Mouse (Mus musculus): ENCODE data around the gene Efcab10. TPM values are rescaled to one million over a fixed set of nuclear protein-coding genes. Genes with fewer than 3 reads are reported as not detected.

Gene Efcab10
- polyA plus RNA-seq, 1 experiment from 2014 or later = 2.9 TPM

Other genes with a start within 250 kb of the Efcab10 start
- gene Atxn7l1, start 247.2 kb upstream of the Efcab10 start, polyA plus RNA-seq (2014; fragmentation: Nextera tagmentation; extraction: Ambion mirVana) = 25.8 and 35.1 TPM in 2 replicates
- gene Twistnb, start 34.8 kb downstream of the Efcab10 start, polyA plus RNA-seq (2014; fragmentation: Nextera tagmentation; extraction: Ambion mirVana) = 40.7 and 55.5 TPM in 2 replicates

All from neural tube, embryonic 14.5 days (tissue).